Mouse (Mus musculus) heart, adult 2 months (tissue): ENCODE measurements around the gene Ptpro.

Source experiments
- CTCF ChIP-seq: fragments of 200-600 bp; IDR thresholded peaks from 2 replicates; pipeline ENCODE4 v1.8.1; 2022; ENCODE audit warnings: antibody characterized with exemption, mild to moderate bottlenecking, moderate library complexity
- POLR2A ChIP-seq: fragments of 200-500 bp; IDR thresholded peaks from 2 replicates; pipeline ENCODE4 v1.6.1; 2011; ENCODE audit warnings: mild to moderate bottlenecking, low read depth, low read length, control low read depth; ENCODE audit not compliant: insufficient read depth

DNA sequence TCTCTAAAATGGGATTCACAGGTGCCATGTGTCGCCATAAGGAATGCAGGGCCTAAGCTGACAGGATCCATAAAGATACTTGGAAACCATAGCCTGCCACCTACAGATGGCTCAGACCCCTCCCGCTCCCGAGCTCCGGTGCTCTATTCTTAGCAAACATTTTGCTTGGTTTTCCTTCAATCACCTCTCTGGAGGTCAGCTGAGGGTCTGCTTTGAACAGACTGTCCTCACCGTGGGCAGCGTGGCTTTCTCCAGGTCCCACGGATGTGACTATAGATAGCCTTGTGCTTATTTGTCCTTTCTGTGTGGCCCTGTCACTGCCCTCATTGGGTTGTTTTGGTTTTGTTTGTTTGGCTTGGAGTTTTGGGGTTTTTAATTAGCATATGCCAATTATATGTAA lies 206.0 kb downstream of the Ptpro start:
- no peak for TF ChIP-seq POLR2A
- TF ChIP-seq CTCF = no peak
